Mouse (Mus musculus) bone marrow, adult 2 months (tissue): Measurements from ENCODE around the gene Cdipt.

Experiments used
- CTCF ChIP-seq: fragments of 200-500 bp; IDR thresholded peaks from 2 replicates; pipeline ENCODE4 v1.5.1; 2011; ENCODE audit warnings: low read length, control low read depth; ENCODE audit not compliant: control insufficient read depth, insufficient read depth
- POLR2A ChIP-seq: fragments of 200-500 bp; IDR thresholded peaks from 2 replicates; pipeline ENCODE4 v1.6.1; 2011; ENCODE audit warnings: low read depth, mild to moderate bottlenecking, control low read depth, low read length, borderline replicate concordance; ENCODE audit not compliant: control insufficient read depth

DNA sequence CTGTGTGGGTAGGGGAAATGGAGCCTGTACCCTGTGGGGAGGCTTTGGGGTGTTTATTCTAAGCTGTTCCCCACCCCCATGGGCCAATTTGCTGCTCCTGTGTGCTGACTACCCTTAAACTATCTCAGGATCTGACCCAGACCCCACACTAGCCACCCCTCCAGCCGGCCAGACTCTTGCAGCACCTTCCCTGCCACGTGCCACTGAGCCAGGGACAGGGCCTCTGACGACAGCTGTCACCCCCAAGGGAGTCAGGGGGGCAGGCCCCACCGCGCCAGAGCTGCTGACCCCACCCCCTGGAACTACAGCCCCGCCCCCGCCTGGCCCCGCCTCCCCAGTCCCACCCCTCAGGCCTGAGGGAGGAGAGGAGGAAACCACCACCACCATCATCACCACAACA lies 23.1 kb upstream of the Cdipt start:
- no peak for TF ChIP-seq CTCF
- no peak for TF ChIP-seq POLR2A
